Mouse (Mus musculus) neural tube, embryonic 12.5 days (tissue): Measurements from ENCODE around the gene Ebpl. TPM values are rescaled to one million over a fixed set of nuclear protein-coding genes. Genes with fewer than 3 reads are reported as not detected.
"Not testable (repeated sequence)": the region's sequence is repeated elsewhere in the genome, so short reads cannot be mapped to it uniquely, and the experiment has no call there.

Source experiments
- ATAC-seq: fragments of 200-750 bp; cut with Nextera tagmentation; 2 replicates; pipeline ENCODE4 v1.8.0; 2017; ENCODE audit warnings: low read depth, mild to moderate bottlenecking, moderate TSS enrichment, moderate library complexity; ENCODE audit not compliant: low FRiP score
- H3K27ac ChIP-seq: fragments of 300-500 bp; sonication (generic); 2 replicates; pipeline ENCODE4 v1.5.1; 2016
- H3K27me3 ChIP-seq: fragments of 300-500 bp; sonication (generic); replicated peaks from 2 replicates; pipeline ENCODE4 v1.6.1; 2016; ENCODE audit warnings: mild to moderate bottlenecking
- H3K36me3 ChIP-seq: fragments of 300-500 bp; sonication (generic); 2 replicates; pipeline ENCODE4 v1.6.1; 2016; ENCODE audit warnings: mild to moderate bottlenecking
- H3K4me1 ChIP-seq: fragments of 300-500 bp; sonication (generic); 2 replicates; pipeline ENCODE4 v1.6.1; 2016
- H3K4me2 ChIP-seq: fragments of 300-500 bp; sonication (generic); replicated peaks from 2 replicates; pipeline ENCODE4 v1.6.1; 2016; ENCODE audit warnings: mild to moderate bottlenecking
- H3K4me3 ChIP-seq: fragments of 300-500 bp; sonication (generic); 2 replicates; pipeline ENCODE4 v1.5.1; 2016
- H3K9ac ChIP-seq: fragments of 300-500 bp; sonication (generic); 2 replicates; pipeline ENCODE4 v1.6.1; 2016; ENCODE audit warnings: mild to moderate bottlenecking
- H3K9me3 ChIP-seq: fragments of 300-500 bp; sonication (generic); 2 replicates; pipeline ENCODE4 v1.6.1; 2016; ENCODE audit warnings: mild to moderate bottlenecking
- WGBS: fragments of 180-500 bp; shearing (Covaris S2); methylation state at CpG from one replicate; pipeline ENCODE4 v1.1.7; 2016; 5-methylcytosine and 5-hydroxymethylcytosine counted together
- polyA plus RNA-seq: library from polyadenylated mRNA; unstranded; fragments of >200 nt; fragmentation: Nextera tagmentation; extraction: Ambion mirVana; gene quantifications from 2 replicates; pipeline ENCODE4 v1.2.1, GENCODE M21; 2016

Gene Ebpl
- polyA plus RNA-seq, 1 experiment from 2014 or later = 9.5 TPM

GRCm38 (mm10) chr14:61354251-61355235 lies 5.7 kb downstream of the Ebpl start:
- no peaks in the 10 kb centered on the region for H3K27me3 ChIP-seq
- no peaks in the 10 kb centered on the region for H3K36me3 ChIP-seq
- no peak overlapping the region for H3K27ac ChIP-seq
- ATAC-seq = no peak
- H3K4me3 ChIP-seq = no peak overlapping the region
- H3K9ac ChIP-seq = no peak overlapping the region
- H3K9me3 ChIP-seq = no peaks in the 10 kb centered on the region
- H3K4me2 ChIP-seq = no peak overlapping the region
- 85% methylated on average over 10 of the region's 10 CpGs for WGBS
- no peaks in the 10 kb centered on the region for H3K4me1 ChIP-seq

- no peaks in the 10 kb centered on the region for H3K4me1 ChIP-seq
- no peak overlapping the region for H3K27ac ChIP-seq
- no peak overlapping the region for H3K4me3 ChIP-seq
- H3K4me2 ChIP-seq = no peak overlapping the region
- no peak overlapping the region for H3K9ac ChIP-seq
- no peak for ATAC-seq
- 79% methylated on average over 6 of the region's 6 CpGs for WGBS
- no peaks in the 10 kb centered on the region for H3K36me3 ChIP-seq
- no peaks in the 10 kb centered on the region for H3K27me3 ChIP-seq
- no peaks in the 10 kb centered on the region for H3K9me3 ChIP-seq
Measured at GRCm38 (mm10) chr14:61350808-61351207, 9.4 kb downstream of the Ebpl start.

DNA sequence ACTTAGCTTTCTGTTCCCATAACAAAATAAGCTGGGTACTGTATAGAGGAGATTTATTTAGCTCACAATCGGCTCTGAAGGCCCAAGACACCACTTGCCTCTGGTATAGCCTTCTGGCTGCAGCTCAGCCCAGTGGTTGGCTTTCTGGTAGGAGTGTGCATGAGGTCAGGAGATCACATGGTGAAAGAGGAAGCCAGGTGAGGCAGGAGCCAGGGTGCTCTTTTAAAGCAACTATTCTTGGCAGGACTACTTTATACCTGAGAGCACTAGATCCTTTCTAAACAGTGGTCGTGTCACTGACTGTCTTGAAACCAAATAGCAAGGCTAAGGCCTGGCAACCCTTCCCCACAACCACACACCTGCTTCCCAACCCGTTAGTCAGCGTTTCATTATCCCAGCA lies 10.4 kb downstream of the Ebpl start:
- no peak for ATAC-seq
- 88% methylated on average over 4 of the region's 4 CpGs for WGBS

GRCm38 (mm10) chr14:61346827-61347698 lies 13.2 kb downstream of the Ebpl start:
- 57% methylated on average over 10 of the region's 10 CpGs for WGBS
- H3K9me3 ChIP-seq = no peaks in the 10 kb centered on the region
- no peaks in the 10 kb centered on the region for H3K4me1 ChIP-seq
- no peaks in the 10 kb centered on the region for H3K27me3 ChIP-seq
- no peaks in the 10 kb centered on the region for H3K36me3 ChIP-seq
- no peak overlapping the region for H3K9ac ChIP-seq
- no peak overlapping the region for H3K4me2 ChIP-seq
- no peak overlapping the region for H3K27ac ChIP-seq
- peak; percentile 86 for ATAC-seq
- no peak overlapping the region for H3K4me3 ChIP-seq

More for the DNA sequence above, 10.4 kb downstream of the Ebpl start:
- Histone ChIP-seq H3K9ac (no peak overlapping the region), H3K27ac (no peak overlapping the region), H3K4me1 (no peaks in the 10 kb centered on the region), H3K4me2 (no peak overlapping the region), H3K4me3 (no peak overlapping the region), H3K27me3 (no peaks in the 10 kb centered on the region), H3K9me3 (no peaks in the 10 kb centered on the region), H3K36me3 (no peaks in the 10 kb centered on the region)

DNA sequence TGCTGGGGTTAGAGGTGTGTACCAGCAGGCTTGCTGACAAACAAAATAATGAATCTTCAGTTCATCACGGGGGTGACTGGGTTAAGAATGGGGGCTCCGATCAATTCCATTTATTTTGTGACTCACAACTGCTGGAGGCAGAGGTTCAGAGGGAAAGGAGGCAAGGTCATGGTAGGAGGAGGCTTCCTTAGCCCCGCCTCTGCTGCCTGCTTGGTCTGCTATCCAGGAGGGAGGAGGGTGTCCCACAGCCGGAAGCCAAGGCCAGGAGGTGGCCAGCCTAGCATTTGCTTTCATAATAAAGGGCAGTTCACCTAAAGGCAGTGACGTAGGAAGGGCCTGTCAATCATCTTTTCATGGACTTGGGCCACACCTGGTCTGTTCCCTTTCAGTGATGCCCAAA lies 15.6 kb downstream of the Ebpl start:
- no peaks in the 10 kb centered on the region for H3K36me3 ChIP-seq
- no peak overlapping the region for H3K4me2 ChIP-seq
- ATAC-seq = no peak
- H3K27ac ChIP-seq = no peak overlapping the region
- no peak overlapping the region for H3K4me3 ChIP-seq
- H3K27me3 ChIP-seq = no peaks in the 10 kb centered on the region
- no peaks in the 10 kb centered on the region for H3K4me1 ChIP-seq
- H3K9me3 ChIP-seq = no peaks in the 10 kb centered on the region
- no peak overlapping the region for H3K9ac ChIP-seq
- WGBS = 78% methylated on average over 5 of the region's 5 CpGs

DNA sequence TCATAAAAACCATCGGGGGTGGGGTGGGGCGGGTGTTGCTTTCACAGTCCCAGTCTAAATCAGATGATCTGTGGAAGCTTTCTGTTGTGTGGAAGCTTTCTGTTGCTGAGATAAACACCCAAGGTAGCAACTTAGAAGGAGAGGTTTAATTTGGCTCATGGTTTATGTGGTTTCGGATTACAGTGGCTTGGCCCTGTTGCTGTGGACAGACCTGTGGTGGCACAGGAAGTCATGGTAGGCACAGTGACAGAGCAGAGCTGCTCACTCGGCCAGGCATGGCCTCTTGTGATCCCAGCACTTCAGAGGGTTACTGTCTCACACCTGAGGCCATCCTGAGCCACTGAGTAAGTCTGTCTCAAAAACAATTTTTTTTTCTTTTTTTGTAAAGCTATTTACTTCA lies 20.9 kb downstream of the Ebpl start:
- Histone ChIP-seq H3K9me3 (no peaks in the 10 kb centered on the region), H3K27me3 (no peaks in the 10 kb centered on the region), H3K9ac (no peak overlapping the region), H3K4me3 (no peak overlapping the region), H3K4me1 (no peaks in the 10 kb centered on the region), H3K27ac (no peak overlapping the region), H3K36me3 (no peaks in the 10 kb centered on the region), H3K4me2 (no peak overlapping the region)
- ATAC-seq = no peak
- WGBS = 88% methylated on average over 4 of the region's 4 CpGs

- Histone ChIP-seq H3K36me3 (no peaks in the 10 kb centered on the region), H3K9me3 (no peaks in the 10 kb centered on the region), H3K27ac (0 out of 2 replicates have a peak overlapping the region, but pooled peaks have one; percentile 20), H3K9ac (no peak overlapping the region), H3K4me3 (no peak overlapping the region), H3K27me3 (no peaks in the 10 kb centered on the region), H3K4me2 (peak overlapping the region; percentile 31; the same call in 1 of the 2 replicates), H3K4me1 (peaks cover 11% of the 10 kb centered on the region)
- peak; percentile 72 for ATAC-seq
- 21% methylated on average over 13 of the region's 13 CpGs for WGBS
Measured at GRCm38 (mm10) chr14:61330996-61331561, 29.2 kb downstream of the Ebpl start.

- no peaks in the 10 kb centered on the region for H3K9me3 ChIP-seq
- H3K9ac ChIP-seq = no peak overlapping the region
- peaks cover 11% of the 10 kb centered on the region for H3K4me1 ChIP-seq
- 68% methylated on average over 11 of the region's 11 CpGs for WGBS
- no peak overlapping the region for H3K27ac ChIP-seq
- peak; percentile 39 for ATAC-seq
- H3K4me3 ChIP-seq = no peak overlapping the region
- no peaks in the 10 kb centered on the region for H3K27me3 ChIP-seq
- no peaks in the 10 kb centered on the region for H3K36me3 ChIP-seq
- H3K4me2 ChIP-seq = no peak overlapping the region; the same call in 1 of the 2 replicates
Measured at GRCm38 (mm10) chr14:61330591-61330990, 29.6 kb downstream of the Ebpl start.

- Histone ChIP-seq H3K4me2 (peak overlapping the region; percentile 53), H3K9ac (0 out of 2 replicates have a peak overlapping the region, but pooled peaks have one; percentile 35), H3K4me3 (0 out of 2 replicates have a peak overlapping the region, but pooled peaks have one; percentile 8), H3K27me3 (no peaks in the 10 kb centered on the region), H3K36me3 (no peaks in the 10 kb centered on the region), H3K27ac (no peak overlapping the region), H3K9me3 (no peaks in the 10 kb centered on the region), H3K4me1 (peaks cover 11% of the 10 kb centered on the region)
- 36% methylated on average over 19 of the region's 19 CpGs for WGBS
- peak; percentile 71; the same call in 1 of the 2 replicates for ATAC-seq
Measured at GRCm38 (mm10) chr14:61327618-61328450, 32.4 kb downstream of the Ebpl start.

- H3K4me3 ChIP-seq, H3K4me2 ChIP-seq, H3K27ac ChIP-seq, H3K36me3 ChIP-seq, H3K9ac ChIP-seq, H3K9me3 ChIP-seq, H3K27me3 ChIP-seq, ATAC-seq: not testable (repeated sequence)
- peaks cover 11% of the 10 kb centered on the region for H3K4me1 ChIP-seq
- WGBS = 21% methylated on average over 6 of the region's 6 CpGs
Measured at GRCm38 (mm10) chr14:61327007-61327406, 33.2 kb downstream of the Ebpl start.

- no peaks in the 10 kb centered on the region for H3K27me3 ChIP-seq
- no peak overlapping the region for H3K4me3 ChIP-seq
- peaks cover 4% of the 10 kb centered on the region for H3K4me1 ChIP-seq
- no peak overlapping the region for H3K9ac ChIP-seq
- no peaks in the 10 kb centered on the region for H3K36me3 ChIP-seq
- H3K9me3 ChIP-seq = peaks cover 5% of the 10 kb centered on the region; the same call in 1 of the 2 replicates
- no peak for ATAC-seq
- no peak overlapping the region for H3K27ac ChIP-seq
- H3K4me2 ChIP-seq = no peak overlapping the region
- WGBS = 89% methylated on average over 1 of the region's 1 CpGs
Measured at GRCm38 (mm10) chr14:61322740-61323139, 37.5 kb downstream of the Ebpl start.
